Mouse (Mus musculus) MEL (cell line): ENCODE measurements around the gene Cblc.

Experiments used
- CTCF ChIP-seq, 3 experiments: IDR thresholded peaks in 2 of 3; conservative IDR thresholded peaks in 1 of 3; 2 replicates each; pipeline ENCODE4 v1.5.1; 2011 to 2012; ENCODE audit warnings: low read length in 3 of 3, low read depth in 2 of 3, mild to moderate bottlenecking in 2 of 3, improper control_type of control experiment in 1 of 3, inconsistent platforms in 1 of 3, mixed read lengths in 1 of 3, moderate library complexity in 1 of 3; ENCODE audit not compliant: control insufficient read depth in 1 of 3, insufficient read depth in 1 of 3, poor library complexity in 1 of 3, severe bottlenecking in 1 of 3
- ELF1 ChIP-seq: IDR thresholded peaks from 2 replicates; pipeline ENCODE4 v1.6.1; 2014; ENCODE audit warnings: low read depth, mild to moderate bottlenecking, inconsistent platforms, low read length, improper control_type of control experiment, moderate library complexity
- MAZ ChIP-seq: IDR thresholded peaks from 2 replicates; pipeline ENCODE4 v1.6.1; 2012; ENCODE audit warnings: low read depth, mild to moderate bottlenecking, inconsistent platforms, low read length, improper control_type of control experiment
- MEF2A ChIP-seq: IDR thresholded peaks from 2 replicates; pipeline ENCODE4 v1.6.1; 2014; ENCODE audit warnings: low read depth, mild to moderate bottlenecking, inconsistent platforms, low read length, improper control_type of control experiment; ENCODE audit not compliant: poor library complexity, insufficient replicate concordance, severe bottlenecking; ENCODE audit errors: extremely low read depth
- POLR2A ChIP-seq, 2 experiments: IDR thresholded peaks; 2 replicates each; pipeline ENCODE4 v1.6.1; 2011 to 2012; ENCODE audit warnings: low read length in 2 of 2, mild to moderate bottlenecking in 2 of 2, control low read depth in 1 of 2, improper control_type of control experiment in 1 of 2, low read depth in 1 of 2, moderate library complexity in 1 of 2; ENCODE audit not compliant: control insufficient read depth in 1 of 2, insufficient read depth in 1 of 2, poor library complexity in 1 of 2
- TAL1 ChIP-seq: IDR thresholded peaks from 2 replicates; pipeline ENCODE4 v1.6.1; 2012; ENCODE audit warnings: mild to moderate bottlenecking, inconsistent platforms, low read length, moderate library complexity, mixed read lengths
- TBP ChIP-seq: IDR thresholded peaks from 2 replicates; pipeline ENCODE4 v1.8.0; 2011; ENCODE audit warnings: low read depth, low read length, improper control_type of control experiment
- ZC3H11A ChIP-seq: IDR thresholded peaks from 2 replicates; pipeline ENCODE4 v1.6.1; 2012; ENCODE audit warnings: low read depth, mild to moderate bottlenecking, inconsistent platforms, low read length, improper control_type of control experiment
- ZMIZ1 ChIP-seq: IDR thresholded peaks from 2 replicates; pipeline ENCODE4 v1.6.1; 2012; ENCODE audit warnings: low read depth, mild to moderate bottlenecking, inconsistent platforms, low read length, improper control_type of control experiment, moderate library complexity

GRCm38 (mm10) chr7:19779903-19780302 lies 16.7 kb downstream of the Cblc start:
- TF ChIP-seq ZC3H11A (no peak), POLR2A (IDR thresholded peaks at IDR 0.05; ENCODE audit: control insufficient read depth in 1 of 2, insufficient read depth in 1 of 2, low read depth in 1 of 2, low read length in 2 of 2, poor library complexity in 1 of 2) (no peak), MEF2A (no peak), TBP (no peak), CTCF (IDR thresholded peaks at IDR 0.05 in 2 of 3, conservative IDR thresholded peaks at IDR 0.05 in 1 of 3; ENCODE audit: control insufficient read depth in 1 of 3, insufficient read depth in 1 of 3, low read depth in 2 of 3, low read length in 3 of 3, poor library complexity in 1 of 3, severe bottlenecking in 1 of 3) (peak; percentile 35 to 49 (median 42); a peak in 5 of 6 replicates), ZMIZ1 (no peak), ELF1 (no peak), MAZ (no peak), TAL1 (no peak)
